Mouse (Mus musculus) ES-Bruce4 (cell line): ENCODE measurements at regions not wholly inside any gene's neighbourhood (a gene's known extent, or its start where the extent isn't known, plus 50 kb on each side); places are given as distances from the start of the nearest gene placed in this dataset.

ENCODE experiments used
- CTCF ChIP-seq: IDR thresholded peaks from one replicate; pipeline ENCODE4 v1.8.1; 2011; ENCODE audit warnings: low read depth, low read length
- EP300 ChIP-seq: IDR thresholded peaks from 2 replicates; pipeline ENCODE4 v1.6.1; 2011; ENCODE audit warnings: low read depth, low read length; ENCODE audit not compliant: insufficient read depth

DNA sequence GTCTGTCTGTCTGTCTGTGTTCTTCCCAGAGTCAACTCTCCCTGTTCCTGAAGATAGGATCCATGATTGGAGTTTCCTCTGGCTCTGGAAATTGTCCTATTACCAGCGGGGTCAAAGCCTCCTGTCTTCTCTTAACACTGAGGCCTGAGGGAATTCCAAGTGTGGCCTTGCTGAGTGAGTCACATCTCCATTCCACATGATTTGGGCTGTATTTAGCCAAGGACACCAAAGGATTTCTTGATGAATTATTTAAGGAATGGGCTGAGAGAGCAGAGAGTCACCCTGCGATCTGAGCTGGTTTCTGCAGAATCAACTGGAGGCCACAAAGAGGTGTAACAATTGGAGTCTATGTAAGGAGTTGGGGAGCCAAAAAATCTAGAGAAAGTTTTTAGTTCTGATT, 118.6 kb downstream of the Prox1 start:
- TF ChIP-seq EP300 (no peak), CTCF (no peak)
